Mouse (Mus musculus): ENCODE measurements at regions not wholly inside any gene's neighbourhood (a gene's known extent, or its start where the extent isn't known, plus 50 kb on each side); places are given as distances from the start of the nearest gene placed in this dataset.

- no peak for DNase-seq (ENCODE audit: low spot score in 2 of 2)
These were observed 211.7 kb upstream of the Ntm start for GRCm38 (mm10) chr9:30174646-30175045.

GRCm38 (mm10) chr9:30175376-30175775 is 212.4 kb upstream of the Ntm start:
- no peak for DNase-seq (ENCODE audit: low spot score in 2 of 2)

GRCm38 (mm10) chr9:30183409-30183808 is 220.5 kb upstream of the Ntm start:
- DNase-seq (ENCODE audit: low spot score in 2 of 2): no peak

- DNase-seq (ENCODE audit: low spot score in 2 of 2): peak in 1 of 2 experiments; percentile 3
These were observed 222.2 kb upstream of the Ntm start for GRCm38 (mm10) chr9:30184996-30185763.

GRCm38 (mm10) chr9:30186261-30186660 is 223.3 kb upstream of the Ntm start:
- no peak for DNase-seq (ENCODE audit: low spot score in 2 of 2)

GRCm38 (mm10) chr9:30190078-30190477 is 227.1 kb upstream of the Ntm start:
- peak in 1 of 2 experiments; percentile 4 for DNase-seq (ENCODE audit: low spot score in 2 of 2)

- DNase-seq (ENCODE audit: low spot score in 2 of 2): peak; percentile 29 to 40
These were observed 228.2 kb upstream of the Ntm start for GRCm38 (mm10) chr9:30191119-30191518.

- no peak for DNase-seq (ENCODE audit: low spot score in 2 of 2)
These were observed 229.0 kb upstream of the Ntm start for GRCm38 (mm10) chr9:30191902-30192301.

- DNase-seq (ENCODE audit: low spot score in 2 of 2): no peak
These were observed 231.9 kb upstream of the Ntm start for GRCm38 (mm10) chr9:30194866-30195265.

- DNase-seq (ENCODE audit: low spot score in 2 of 2): no peak
These were observed 224.5 kb upstream of the Snx19 start for GRCm38 (mm10) chr9:30202411-30202810.

GRCm38 (mm10) chr9:30207631-30208030 is 219.3 kb upstream of the Snx19 start:
- DNase-seq (ENCODE audit: low spot score in 2 of 2): no peak

GRCm38 (mm10) chr9:30209806-30210205 is 217.1 kb upstream of the Snx19 start:
- DNase-seq (ENCODE audit: low spot score in 2 of 2): no peak

GRCm38 (mm10) chr9:30212471-30213075 is 214.3 kb upstream of the Snx19 start:
- DNase-seq (ENCODE audit: low spot score in 2 of 2): peak; percentile 27 to 33

- DNase-seq (ENCODE audit: low spot score in 2 of 2): no peak
These were observed 192.3 kb upstream of the Snx19 start for GRCm38 (mm10) chr9:30234501-30235163.

GRCm38 (mm10) chr9:30235791-30236190 is 191.1 kb upstream of the Snx19 start:
- no peak for DNase-seq (ENCODE audit: low spot score in 2 of 2)

GRCm38 (mm10) chr9:30242107-30242506 is 184.8 kb upstream of the Snx19 start:
- DNase-seq (ENCODE audit: low spot score in 2 of 2): no peak

GRCm38 (mm10) chr9:30264533-30265168 is 162.3 kb upstream of the Snx19 start:
- peak; percentile 72 to 81 for DNase-seq (ENCODE audit: low spot score in 2 of 2)

- no peak for DNase-seq (ENCODE audit: low spot score in 2 of 2)
These were observed 155.8 kb upstream of the Snx19 start for GRCm38 (mm10) chr9:30271081-30271480.

GRCm38 (mm10) chr9:30273836-30274235 is 153.1 kb upstream of the Snx19 start:
- DNase-seq (ENCODE audit: low spot score in 2 of 2): no peak

GRCm38 (mm10) chr9:30278231-30278630 is 148.7 kb upstream of the Snx19 start:
- DNase-seq (ENCODE audit: low spot score in 2 of 2): no peak

GRCm38 (mm10) chr9:30283080-30283770 is 143.7 kb upstream of the Snx19 start:
- DNase-seq (ENCODE audit: low spot score in 2 of 2): no peak
